Mouse (Mus musculus) liver, adult 2 months (tissue): Measurements from ENCODE around the gene Prpf4. TPM values are rescaled to one million over a fixed set of nuclear protein-coding genes. Genes with fewer than 3 reads are reported as not detected.

ENCODE experiments used
- DNase-seq: peaks from one replicate; pipeline ENCODE4 v3.0.0-alpha.2; 2011; ENCODE audit warnings: low read depth, low spot score; ENCODE audit errors: extremely low read depth
- H3K27ac ChIP-seq: fragments of 200-500 bp; replicated peaks from 2 replicates; pipeline ENCODE4 v1.5.1; 2012; ENCODE audit warnings: low read depth, mild to moderate bottlenecking, control low read depth, inconsistent platforms, low read length; ENCODE audit not compliant: insufficient read depth
- H3K27me3 ChIP-seq: fragments of 200-500 bp; 2 replicates; pipeline ENCODE4 v1.6.1; 2012; ENCODE audit warnings: mild to moderate bottlenecking, moderate library complexity, low read length, inconsistent platforms; ENCODE audit not compliant: control insufficient read depth, insufficient read depth
- H3K36me3 ChIP-seq: fragments of 200-500 bp; 2 replicates; pipeline ENCODE4 v1.6.1; 2012; ENCODE audit warnings: low read length, inconsistent platforms; ENCODE audit not compliant: control insufficient read depth, insufficient read depth
- H3K4me1 ChIP-seq: fragments of 200-500 bp; 2 replicates; pipeline ENCODE4 v1.6.1; 2011; ENCODE audit warnings: low read length; ENCODE audit not compliant: control insufficient read depth, insufficient read depth
- H3K4me3 ChIP-seq: fragments of 200-500 bp; 2 replicates; pipeline ENCODE4 v1.5.1; 2011; ENCODE audit warnings: low read depth, mild to moderate bottlenecking, control low read depth, low read length, moderate library complexity; ENCODE audit not compliant: insufficient read depth
- H3K79me2 ChIP-seq: fragments of 200-500 bp; 2 replicates; pipeline ENCODE4 v1.6.1; 2012; ENCODE audit warnings: inconsistent platforms, mild to moderate bottlenecking, low read length, moderate library complexity; ENCODE audit not compliant: control insufficient read depth, insufficient read depth
- H3K9ac ChIP-seq: fragments of 200-500 bp; 2 replicates; pipeline ENCODE4 v1.6.1; 2012; ENCODE audit warnings: low read depth, mild to moderate bottlenecking, control low read depth, inconsistent platforms, low read length
- CTCF ChIP-seq: fragments of 200-500 bp; IDR thresholded peaks from 2 replicates; pipeline ENCODE4 v1.5.1; 2011; ENCODE audit warnings: low read depth, low read length, control low read depth
- POLR2A ChIP-seq: fragments of 200-500 bp; IDR thresholded peaks from 2 replicates; pipeline ENCODE4 v1.6.1; 2011; ENCODE audit warnings: low read length, control low read depth; ENCODE audit not compliant: insufficient read depth; ENCODE audit errors: extremely low read depth
- WGBS: fragments of 180-500 bp; shearing (Covaris S2); methylation state at CpG from one replicate; pipeline ENCODE4 v1.1.7; 2018; 5-methylcytosine and 5-hydroxymethylcytosine counted together
- polyA plus RNA-seq: library from polyadenylated mRNA; depleted of rRNA; stranded (reverse); fragments of >200 nt; gene quantifications from 2 replicates; pipeline ENCODE4 v1.2.3, GENCODE M21; 2012
- total RNA-seq: library from RNA; depleted of rRNA; stranded (reverse); fragments of >200 nt; gene quantifications from 2 replicates; pipeline ENCODE4 v1.2.3, GENCODE M21; 2014

The Prpf4 gene
- total and polyA plus RNA-seq, 2 experiments, result 3.9 to 7.3 TPM

GRCm38 (mm10) chr4:62372410-62372809 is 36.2 kb upstream of the Prpf4 start:
- TF ChIP-seq CTCF (no peak), POLR2A (no peak)
- Histone ChIP-seq H3K79me2 (peaks cover 35% of the 10 kb centered on the region), H3K27ac (peak overlapping the region; percentile 22), H3K4me3 (no peak overlapping the region), H3K27me3 (no peaks in the 10 kb centered on the region), H3K9ac (no peak overlapping the region), H3K4me1 (peaks cover 49% of the 10 kb centered on the region), H3K36me3 (0 out of 2 replicates have a peak, but pooled peaks cover 3% of the 10 kb centered on the region)
- WGBS, result 24% methylated on average over 1 of the region's 1 CpGs
- DNase-seq, result no peak

GRCm38 (mm10) chr4:62372818-62373520 is 35.6 kb upstream of the Prpf4 start:
- Histone ChIP-seq H3K9ac (no peak overlapping the region), H3K27ac (peak overlapping the region; percentile 41)
- 74% methylated on average over 9 of the region's 9 CpGs for WGBS

GRCm38 (mm10) chr4:62373668-62374067 is 34.9 kb upstream of the Prpf4 start:
- Histone ChIP-seq H3K36me3 (0 out of 2 replicates have a peak, but pooled peaks cover 3% of the 10 kb centered on the region), H3K4me1 (peaks cover 43% of the 10 kb centered on the region), H3K4me3 (no peak overlapping the region), H3K9ac (no peak overlapping the region), H3K79me2 (peaks cover 33% of the 10 kb centered on the region), H3K27ac (peak overlapping the region; percentile 61), H3K27me3 (no peaks in the 10 kb centered on the region)
- TF ChIP-seq POLR2A (no peak), CTCF (no peak)
- peak; percentile 83 for DNase-seq
- WGBS, result 30% methylated on average over 7 of the region's 7 CpGs

More at GRCm38 (mm10) chr4:62372818-62373520, 35.6 kb upstream of the Prpf4 start:
- H3K27me3 ChIP-seq, result no peaks in the 10 kb centered on the region
- TF ChIP-seq CTCF (no peak), POLR2A (no peak)
- H3K36me3 ChIP-seq, result 0 out of 2 replicates have a peak, but pooled peaks cover 3% of the 10 kb centered on the region
- H3K4me3 ChIP-seq, result no peak overlapping the region
- peaks cover 32% of the 10 kb centered on the region for H3K79me2 ChIP-seq
- peaks cover 47% of the 10 kb centered on the region for H3K4me1 ChIP-seq
- no peak for DNase-seq

- Histone ChIP-seq H3K4me1 (peaks cover 39% of the 10 kb centered on the region), H3K9ac (no peak overlapping the region), H3K36me3 (0 out of 2 replicates have a peak, but pooled peaks cover 3% of the 10 kb centered on the region), H3K4me3 (no peak overlapping the region), H3K79me2 (peaks cover 30% of the 10 kb centered on the region), H3K27ac (peak overlapping the region; percentile 72), H3K27me3 (no peaks in the 10 kb centered on the region)
- TF ChIP-seq CTCF (no peak), POLR2A (no peak)
- WGBS, result 26% methylated on average over 4 of the region's 4 CpGs
- DNase-seq, result peak; percentile 77
Measured at GRCm38 (mm10) chr4:62374342-62374741, 34.3 kb upstream of the Prpf4 start.

- Histone ChIP-seq H3K79me2 (peaks cover 35% of the 10 kb centered on the region), H3K27ac (peak overlapping the region; percentile 20; the same call in 1 of the 2 replicates), H3K4me3 (no peak overlapping the region), H3K9ac (no peak overlapping the region), H3K27me3 (no peaks in the 10 kb centered on the region), H3K36me3 (no peaks in the 10 kb centered on the region), H3K4me1 (peaks cover 36% of the 10 kb centered on the region)
- no peak for DNase-seq
- TF ChIP-seq POLR2A, result no peak
- no peak for TF ChIP-seq CTCF
- WGBS, result 48% methylated on average over 2 of the region's 2 CpGs
Measured at GRCm38 (mm10) chr4:62376123-62376522, 32.5 kb upstream of the Prpf4 start.
